Mouse (Mus musculus): ENCODE measurements at regions not wholly inside any gene's neighbourhood (a gene's known extent, or its start where the extent isn't known, plus 50 kb on each side); places are given as distances from the start of the nearest gene placed in this dataset.
A peak's percentile ranks its signal among the peaks of the same experiment; 100 is the strongest.

DNA sequence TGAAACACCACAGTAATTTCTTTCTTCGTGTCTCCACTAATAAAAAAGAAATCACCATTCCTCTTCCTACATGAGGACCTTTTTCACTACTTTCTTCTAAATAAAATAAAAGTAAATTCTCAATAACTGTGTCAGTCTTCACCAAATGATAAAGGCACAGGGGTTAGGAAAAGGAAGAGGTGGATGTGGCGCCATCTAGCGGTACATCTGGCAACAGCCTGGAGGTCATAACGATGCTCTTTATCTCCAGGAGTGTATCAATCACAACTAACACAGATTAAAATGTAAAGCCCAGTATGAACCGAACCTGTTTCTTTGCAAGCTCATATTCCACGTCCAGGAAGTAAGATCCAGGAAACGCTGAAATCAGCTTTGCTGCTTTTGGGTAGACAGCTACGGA is 793.0 kb downstream of the Gm7489 start:
- peak; percentile 33 for DNase-seq
